Mouse (Mus musculus): ENCODE measurements around the gene Cntn2. TPM values are rescaled to one million over a fixed set of nuclear protein-coding genes. Genes with fewer than 3 reads are reported as not detected.
A peak's percentile ranks its signal among the peaks of the same experiment; 100 is the strongest.

Gene Cntn2
- polyA plus RNA-seq, 1 experiment from 2014 or later = 68.0 TPM

GRCm38 (mm10) chr1:132511521-132511920 lies 31.5 kb downstream of the Cntn2 start:
- peaks cover 36% of the 10 kb centered on the region for H3K36me3 ChIP-seq (ENCODE audit: control insufficient read depth, insufficient read depth, low read length)
- no peak overlapping the region for H3K4me2 ChIP-seq (ENCODE audit: low read length)
- DNase-seq (ENCODE audit: low spot score) = no peak
- WGBS = 57% methylated on average over 8 of the region's 8 CpGs
- H3K4me1 ChIP-seq (ENCODE audit: control insufficient read depth, insufficient read depth, low read length) = no peaks in the 10 kb centered on the region
- no peak overlapping the region for H3K9ac ChIP-seq (ENCODE audit: low read length)
- H3K9me3 ChIP-seq (replicated peaks; ENCODE audit: control insufficient read depth, low read length) = no peaks in the 10 kb centered on the region
- no peaks in the 10 kb centered on the region for H3K27me3 ChIP-seq (replicated peaks; ENCODE audit: control insufficient read depth, insufficient read depth, low read length)
- 0 out of 2 replicates have a peak, but pooled peaks have one; percentile 26 for ATAC-seq
- H3K27ac ChIP-seq (ENCODE audit: low read depth, low read length) = no peak overlapping the region
- no peak overlapping the region for H3K4me3 ChIP-seq (ENCODE audit: low read depth, low read length)

- WGBS = 86% methylated on average over 5 of the region's 5 CpGs
- Histone ChIP-seq H3K4me2 (ENCODE audit: low read length) (no peak overlapping the region), H3K27ac (ENCODE audit: low read depth, low read length) (peak overlapping the region; percentile 2; the same call in 1 of the 2 replicates), H3K27me3 (replicated peaks; ENCODE audit: control insufficient read depth, insufficient read depth, low read length) (no peaks in the 10 kb centered on the region), H3K9ac (ENCODE audit: low read length) (no peak overlapping the region), H3K4me3 (ENCODE audit: low read depth, low read length) (no peak overlapping the region), H3K4me1 (ENCODE audit: control insufficient read depth, insufficient read depth, low read length) (no peaks in the 10 kb centered on the region), H3K36me3 (ENCODE audit: control insufficient read depth, insufficient read depth, low read length) (peaks cover 33% of the 10 kb centered on the region), H3K9me3 (replicated peaks; ENCODE audit: control insufficient read depth, low read length) (no peaks in the 10 kb centered on the region)
- DNase-seq (ENCODE audit: low spot score) (no peak), ATAC-seq (no peak)
These were observed 33.3 kb downstream of the Cntn2 start for GRCm38 (mm10) chr1:132509771-132510170.

- ATAC-seq (no peak), DNase-seq (ENCODE audit: low spot score) (no peak)
- no peaks in the 10 kb centered on the region for H3K4me1 ChIP-seq (ENCODE audit: control insufficient read depth, insufficient read depth, low read length)
- H3K27ac ChIP-seq (ENCODE audit: low read depth, low read length) = no peak overlapping the region
- H3K4me3 ChIP-seq (ENCODE audit: low read depth, low read length) = no peak overlapping the region
- WGBS = 94% methylated on average over 7 of the region's 7 CpGs
- no peaks in the 10 kb centered on the region for H3K9me3 ChIP-seq (replicated peaks; ENCODE audit: control insufficient read depth, low read length)
- H3K4me2 ChIP-seq (ENCODE audit: low read length) = no peak overlapping the region
- H3K36me3 ChIP-seq (ENCODE audit: control insufficient read depth, insufficient read depth, low read length) = peaks cover 54% of the 10 kb centered on the region
- no peaks in the 10 kb centered on the region for H3K27me3 ChIP-seq (replicated peaks; ENCODE audit: control insufficient read depth, insufficient read depth, low read length)
- no peak overlapping the region for H3K9ac ChIP-seq (ENCODE audit: low read length)
These were observed 36.4 kb downstream of the Cntn2 start for GRCm38 (mm10) chr1:132506656-132507055.

- H3K4me1 ChIP-seq (ENCODE audit: control insufficient read depth, insufficient read depth, low read length) = no peaks in the 10 kb centered on the region
- H3K4me3 ChIP-seq (ENCODE audit: low read depth, low read length) = no peak within 1 kb of the TSS
- H3K4me2 ChIP-seq (ENCODE audit: low read length) = no peak within 1 kb of the TSS
- H3K9me3 ChIP-seq (replicated peaks; ENCODE audit: control insufficient read depth, low read length) = no peaks in the 10 kb centered on the region
- H3K36me3 ChIP-seq (ENCODE audit: control insufficient read depth, insufficient read depth, low read length) = peaks cover 60% of the 10 kb centered on the region
- DNase-seq (ENCODE audit: low spot score) = no peak
- no peak for ATAC-seq
- H3K9ac ChIP-seq (ENCODE audit: low read length) = no peak within 1 kb of the TSS
- no peak within 1 kb of the TSS for H3K27ac ChIP-seq (ENCODE audit: low read depth, low read length)
- 84% methylated on average over 7 of the region's 7 CpGs for WGBS
- H3K27me3 ChIP-seq (replicated peaks; ENCODE audit: control insufficient read depth, insufficient read depth, low read length) = no peaks in the 10 kb centered on the region
These were observed 37.0 kb downstream of the Cntn2 start, which contains the start of gene Tmem81 for GRCm38 (mm10) chr1:132506058-132506457. Gene Tmem81, plus strand, starts transcription at chr1:132506230.

GRCm38 (mm10) chr1:132505155-132505554 lies 37.9 kb downstream of the Cntn2 start:
- 85% methylated on average over 5 of the region's 5 CpGs for WGBS
- Histone ChIP-seq H3K9ac (ENCODE audit: low read length) (no peak overlapping the region), H3K9me3 (replicated peaks; ENCODE audit: control insufficient read depth, low read length) (no peaks in the 10 kb centered on the region), H3K4me3 (ENCODE audit: low read depth, low read length) (no peak overlapping the region), H3K27me3 (replicated peaks; ENCODE audit: control insufficient read depth, insufficient read depth, low read length) (no peaks in the 10 kb centered on the region), H3K36me3 (ENCODE audit: control insufficient read depth, insufficient read depth, low read length) (peaks cover 67% of the 10 kb centered on the region), H3K4me2 (ENCODE audit: low read length) (no peak overlapping the region), H3K4me1 (ENCODE audit: control insufficient read depth, insufficient read depth, low read length) (no peaks in the 10 kb centered on the region), H3K27ac (ENCODE audit: low read depth, low read length) (no peak overlapping the region)
- no peak; the same call in 1 of the 2 replicates for ATAC-seq
- peak; percentile 47 for DNase-seq (ENCODE audit: low spot score)

GRCm38 (mm10) chr1:132500535-132500934 lies 42.5 kb downstream of the Cntn2 start:
- Histone ChIP-seq H3K4me1 (ENCODE audit: control insufficient read depth, insufficient read depth, low read length) (no peaks in the 10 kb centered on the region), H3K9ac (ENCODE audit: low read length) (no peak overlapping the region), H3K27me3 (replicated peaks; ENCODE audit: control insufficient read depth, insufficient read depth, low read length) (no peaks in the 10 kb centered on the region), H3K36me3 (ENCODE audit: control insufficient read depth, insufficient read depth, low read length) (peaks cover 83% of the 10 kb centered on the region), H3K4me2 (ENCODE audit: low read length) (no peak overlapping the region), H3K27ac (ENCODE audit: low read depth, low read length) (no peak overlapping the region), H3K9me3 (replicated peaks; ENCODE audit: control insufficient read depth, low read length) (no peaks in the 10 kb centered on the region), H3K4me3 (ENCODE audit: low read depth, low read length) (no peak overlapping the region)
- 82% methylated on average over 2 of the region's 2 CpGs for WGBS
- DNase-seq (ENCODE audit: low spot score) (no peak), ATAC-seq (no peak)

- Histone ChIP-seq H3K4me3 (ENCODE audit: low read depth, low read length) (no peak overlapping the region), H3K9ac (ENCODE audit: low read length) (no peak overlapping the region), H3K36me3 (ENCODE audit: control insufficient read depth, insufficient read depth, low read length) (peaks cover 31% of the 10 kb centered on the region), H3K27ac (ENCODE audit: low read depth, low read length) (no peak overlapping the region), H3K9me3 (replicated peaks; ENCODE audit: control insufficient read depth, low read length) (no peaks in the 10 kb centered on the region), H3K4me1 (ENCODE audit: control insufficient read depth, insufficient read depth, low read length) (no peaks in the 10 kb centered on the region), H3K4me2 (ENCODE audit: low read length) (no peak overlapping the region), H3K27me3 (replicated peaks; ENCODE audit: control insufficient read depth, insufficient read depth, low read length) (no peaks in the 10 kb centered on the region)
- ATAC-seq = no peak
- 88% methylated on average over 6 of the region's 6 CpGs for WGBS
- DNase-seq (ENCODE audit: low spot score) = no peak
These were observed 59.3 kb downstream of the Cntn2 start for GRCm38 (mm10) chr1:132483759-132484158.

- WGBS = 91% methylated on average over 3 of the region's 3 CpGs
These were observed 59.8 kb downstream of the Cntn2 start for GRCm38 (mm10) chr1:132483234-132483633.

GRCm38 (mm10) chr1:132481619-132482018 lies 61.4 kb downstream of the Cntn2 start:
- no peak for ATAC-seq
- Histone ChIP-seq H3K9ac (ENCODE audit: low read length) (no peak overlapping the region), H3K27ac (ENCODE audit: low read depth, low read length) (no peak overlapping the region), H3K36me3 (ENCODE audit: control insufficient read depth, insufficient read depth, low read length) (peaks cover 18% of the 10 kb centered on the region), H3K27me3 (replicated peaks; ENCODE audit: control insufficient read depth, insufficient read depth, low read length) (no peaks in the 10 kb centered on the region), H3K4me2 (ENCODE audit: low read length) (no peak overlapping the region), H3K4me3 (ENCODE audit: low read depth, low read length) (no peak overlapping the region), H3K4me1 (ENCODE audit: control insufficient read depth, insufficient read depth, low read length) (peaks cover 9% of the 10 kb centered on the region), H3K9me3 (replicated peaks; ENCODE audit: control insufficient read depth, low read length) (no peaks in the 10 kb centered on the region)
- 85% methylated on average over 2 of the region's 2 CpGs for WGBS
- DNase-seq (ENCODE audit: low spot score) = no peak

More at GRCm38 (mm10) chr1:132483234-132483633, 59.8 kb downstream of the Cntn2 start:
- H3K4me3 ChIP-seq (ENCODE audit: low read depth, low read length) = no peak overlapping the region
- no peak overlapping the region for H3K9ac ChIP-seq (ENCODE audit: low read length)
- H3K4me1 ChIP-seq (ENCODE audit: control insufficient read depth, insufficient read depth, low read length) = peaks cover 3% of the 10 kb centered on the region
- peaks cover 30% of the 10 kb centered on the region for H3K36me3 ChIP-seq (ENCODE audit: control insufficient read depth, insufficient read depth, low read length)
- H3K4me2 ChIP-seq (ENCODE audit: low read length) = no peak overlapping the region
- H3K27ac ChIP-seq (ENCODE audit: low read depth, low read length) = no peak overlapping the region
- H3K9me3 ChIP-seq (replicated peaks; ENCODE audit: control insufficient read depth, low read length) = no peaks in the 10 kb centered on the region
- ATAC-seq (no peak), DNase-seq (ENCODE audit: low spot score) (no peak)
- H3K27me3 ChIP-seq (replicated peaks; ENCODE audit: control insufficient read depth, insufficient read depth, low read length) = no peaks in the 10 kb centered on the region

All from forebrain, embryonic 14.5 days (tissue).